Mouse (Mus musculus) forebrain, embryonic 14.5 days (tissue): ENCODE measurements around the gene Hecw2. TPM values are rescaled to one million over a fixed set of nuclear protein-coding genes. Genes with fewer than 3 reads are reported as not detected.

Experiments
- ATAC-seq: fragments of 200-750 bp; cut with Nextera tagmentation; 2 replicates; pipeline ENCODE4 v1.8.0; 2017; ENCODE audit warnings: mild to moderate bottlenecking, moderate library complexity
- DNase-seq: peaks from one replicate; pipeline ENCODE4 v3.0.0-alpha.2; 2015; ENCODE audit warnings: low spot score
- H3K27ac ChIP-seq: fragments of 300-500 bp; sonication (generic); 2 replicates; pipeline ENCODE4 v1.5.1; 2014; ENCODE audit warnings: low read depth, mild to moderate bottlenecking, control low read depth, low read length, moderate library complexity
- H3K27me3 ChIP-seq: fragments of 300-500 bp; sonication (generic); replicated peaks from 2 replicates; pipeline ENCODE4 v1.6.1; 2014; ENCODE audit warnings: low read length, control low read depth, mixed read lengths; ENCODE audit not compliant: control insufficient read depth, insufficient read depth
- H3K36me3 ChIP-seq: fragments of 300-500 bp; sonication (generic); 2 replicates; pipeline ENCODE4 v1.6.1; 2014; ENCODE audit warnings: low read length, control low read depth; ENCODE audit not compliant: control insufficient read depth, insufficient read depth
- H3K4me1 ChIP-seq: fragments of 300-500 bp; sonication (generic); 2 replicates; pipeline ENCODE4 v1.6.1; 2014; ENCODE audit warnings: antibody characterized with exemption, low read length, control low read depth; ENCODE audit not compliant: control insufficient read depth, insufficient read depth
- H3K4me2 ChIP-seq: fragments of 300-500 bp; sonication (generic); 2 replicates; pipeline ENCODE4 v1.6.1; 2014; ENCODE audit warnings: mild to moderate bottlenecking, control low read depth, low read length
- H3K4me3 ChIP-seq: fragments of 300-500 bp; sonication (generic); 2 replicates; pipeline ENCODE4 v1.5.1; 2014; ENCODE audit warnings: low read depth, low read length, control low read depth
- H3K9ac ChIP-seq: fragments of 300-500 bp; sonication (generic); 2 replicates; pipeline ENCODE4 v1.6.1; 2014; ENCODE audit warnings: mild to moderate bottlenecking, low read length, control low read depth, moderate library complexity
- H3K9me3 ChIP-seq: fragments of 300-500 bp; sonication (generic); replicated peaks from 2 replicates; pipeline ENCODE4 v1.6.1; 2016; ENCODE audit warnings: low read length, control low read depth, mixed read lengths; ENCODE audit not compliant: control insufficient read depth
- WGBS: fragments of 180-500 bp; shearing (Covaris S2); extraction: QIAGEN DNeasy Blood & Tissue Kit; methylation state at CpG from one replicate; pipeline ENCODE4 v1.1.7; 2014; 5-methylcytosine and 5-hydroxymethylcytosine counted together
- polyA plus RNA-seq: library from polyadenylated mRNA; unstranded; fragments of >200 nt; fragmentation: Nextera tagmentation; extraction: Ambion mirVana; gene quantifications from 2 replicates; pipeline ENCODE4 v1.2.1, GENCODE M21; 2014

Hecw2 gene
- polyA plus RNA-seq, 1 experiment from 2014 or later, result 1.7 TPM

DNA sequence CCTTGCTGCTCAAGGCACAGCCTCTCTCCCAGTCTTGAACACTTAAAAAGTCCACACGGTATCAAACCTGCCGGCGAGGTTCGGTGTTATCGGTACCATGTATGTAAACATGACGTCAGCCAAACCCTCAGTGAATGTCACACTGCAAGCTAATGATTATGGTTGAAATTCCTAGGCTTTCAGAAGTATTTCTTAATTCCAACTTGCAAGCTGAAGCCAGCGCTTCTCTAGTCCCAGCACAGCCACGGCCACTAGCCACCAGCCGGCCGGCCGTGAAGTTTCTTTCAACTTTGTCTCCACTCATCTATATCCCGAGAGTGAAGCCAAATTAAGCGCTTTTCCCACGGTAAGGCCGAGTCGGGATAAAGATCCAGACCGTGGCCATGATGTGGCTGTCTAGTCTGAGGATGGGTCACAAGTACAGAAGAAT, 410.7 kb downstream of the Hecw2 start:
- ATAC-seq (peak; percentile 29; the same call in 1 of the 2 replicates), DNase-seq (peak; percentile 28)
- H3K27ac ChIP-seq, result no peak overlapping the region
- WGBS, result under 1% methylated on average over 17 of the region's 17 CpGs
- H3K9ac ChIP-seq, result peak overlapping the region; percentile 71
- no peaks in the 10 kb centered on the region for H3K9me3 ChIP-seq
- H3K4me1 ChIP-seq, result 0 out of 2 replicates have a peak, but pooled peaks cover 2% of the 10 kb centered on the region
- peak overlapping the region; percentile 75 for H3K4me3 ChIP-seq
- H3K36me3 ChIP-seq, result no peaks in the 10 kb centered on the region
- H3K27me3 ChIP-seq, result no peaks in the 10 kb centered on the region
- H3K4me2 ChIP-seq, result peak overlapping the region; percentile 78

GRCm38 (mm10) chr1:53782956-53783355, 412.0 kb downstream of the Hecw2 start:
- Histone ChIP-seq H3K27ac (no peak overlapping the region), H3K4me2 (no peak overlapping the region), H3K4me3 (no peak overlapping the region), H3K27me3 (no peaks in the 10 kb centered on the region), H3K36me3 (no peaks in the 10 kb centered on the region), H3K9ac (no peak overlapping the region), H3K4me1 (0 out of 2 replicates have a peak, but pooled peaks cover 2% of the 10 kb centered on the region), H3K9me3 (no peaks in the 10 kb centered on the region)
- ATAC-seq (no peak), DNase-seq (no peak)
- 95% methylated on average over 1 of the region's 1 CpGs for WGBS

GRCm38 (mm10) chr1:53782079-53782478, 412.9 kb downstream of the Hecw2 start:
- ATAC-seq, result no peak
- DNase-seq, result no peak
- Histone ChIP-seq H3K27ac (no peak overlapping the region), H3K27me3 (no peaks in the 10 kb centered on the region), H3K9me3 (no peaks in the 10 kb centered on the region), H3K4me1 (0 out of 2 replicates have a peak, but pooled peaks cover 2% of the 10 kb centered on the region), H3K4me2 (no peak overlapping the region), H3K9ac (no peak overlapping the region), H3K4me3 (no peak overlapping the region), H3K36me3 (no peaks in the 10 kb centered on the region)
- 89% methylated on average over 3 of the region's 3 CpGs for WGBS

DNA sequence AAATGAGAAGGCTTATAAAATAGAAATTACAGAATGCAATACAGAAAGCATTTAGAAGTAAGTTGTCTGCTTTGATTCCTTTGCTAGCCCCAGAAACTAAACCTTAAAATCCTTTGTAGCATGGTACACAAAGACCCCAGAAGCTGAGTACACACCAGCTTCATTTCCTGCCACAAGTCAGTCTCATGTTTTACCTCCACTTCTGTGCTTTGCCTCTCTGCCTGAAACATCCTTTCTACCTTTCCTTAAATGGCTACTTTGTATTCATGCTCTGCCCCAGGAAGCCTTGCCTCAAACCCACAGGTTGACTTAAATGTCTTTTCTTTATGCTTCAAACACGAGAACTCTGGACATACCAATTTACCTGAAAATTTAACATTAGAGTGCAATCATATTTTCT, 413.7 kb downstream of the Hecw2 start:
- no peak for ATAC-seq
- no peaks in the 10 kb centered on the region for H3K9me3 ChIP-seq
- 74% methylated on average over 1 of the region's 1 CpGs for WGBS

GRCm38 (mm10) chr1:53776176-53776905, 418.6 kb downstream of the Hecw2 start:
- H3K36me3 ChIP-seq, result no peaks in the 10 kb centered on the region
- H3K9ac ChIP-seq, result no peak overlapping the region
- H3K4me3 ChIP-seq, result no peak overlapping the region
- no peak overlapping the region for H3K4me2 ChIP-seq
- H3K4me1 ChIP-seq, result no peaks in the 10 kb centered on the region
- H3K27me3 ChIP-seq, result no peaks in the 10 kb centered on the region
- H3K27ac ChIP-seq, result no peak overlapping the region
- 93% methylated on average over 7 of the region's 7 CpGs for WGBS
- ATAC-seq (no peak), DNase-seq (no peak)
- no peaks in the 10 kb centered on the region for H3K9me3 ChIP-seq

More for the DNA sequence above, 413.7 kb downstream of the Hecw2 start:
- H3K27ac ChIP-seq, result no peak overlapping the region
- 0 out of 2 replicates have a peak, but pooled peaks cover 2% of the 10 kb centered on the region for H3K4me1 ChIP-seq
- H3K4me3 ChIP-seq, result no peak overlapping the region
- no peak overlapping the region for H3K9ac ChIP-seq
- H3K27me3 ChIP-seq, result no peaks in the 10 kb centered on the region
- no peaks in the 10 kb centered on the region for H3K36me3 ChIP-seq
- DNase-seq, result no peak
- H3K4me2 ChIP-seq, result no peak overlapping the region

GRCm38 (mm10) chr1:53775545-53775944, 419.4 kb downstream of the Hecw2 start:
- DNase-seq (no peak), ATAC-seq (no peak)
- Histone ChIP-seq H3K27ac (no peak overlapping the region), H3K9me3 (no peaks in the 10 kb centered on the region), H3K4me2 (no peak overlapping the region), H3K9ac (no peak overlapping the region), H3K36me3 (no peaks in the 10 kb centered on the region), H3K4me3 (no peak overlapping the region), H3K4me1 (no peaks in the 10 kb centered on the region), H3K27me3 (no peaks in the 10 kb centered on the region)
- WGBS, result 95% methylated on average over 2 of the region's 2 CpGs

DNA sequence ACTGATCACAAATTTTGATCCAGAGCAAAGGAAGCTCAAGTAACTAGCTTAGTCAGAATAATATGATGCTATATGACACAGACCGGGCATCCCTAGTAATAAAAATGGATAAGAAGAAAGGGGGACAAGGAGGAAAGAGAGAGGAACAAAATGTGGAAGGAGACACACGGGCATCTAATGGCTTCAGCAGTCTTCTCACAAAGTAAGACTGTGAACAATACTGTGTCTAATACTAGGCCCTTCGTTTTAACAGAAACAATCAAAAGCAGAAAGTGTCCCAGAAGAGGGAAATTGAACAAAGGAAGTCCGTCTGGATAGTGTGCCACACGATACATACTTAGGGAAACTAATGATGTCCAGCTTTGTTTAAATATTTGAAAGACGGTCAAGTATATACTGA, 419.9 kb downstream of the Hecw2 start:
- Histone ChIP-seq H3K9me3 (no peaks in the 10 kb centered on the region), H3K9ac (no peak overlapping the region), H3K27me3 (no peaks in the 10 kb centered on the region), H3K36me3 (no peaks in the 10 kb centered on the region), H3K4me3 (no peak overlapping the region), H3K27ac (no peak overlapping the region), H3K4me1 (no peaks in the 10 kb centered on the region), H3K4me2 (no peak overlapping the region)
- DNase-seq (no peak), ATAC-seq (no peak)
- whole genome bisulfite sequencing, result 71% methylated on average over 6 of the region's 6 CpGs

DNA sequence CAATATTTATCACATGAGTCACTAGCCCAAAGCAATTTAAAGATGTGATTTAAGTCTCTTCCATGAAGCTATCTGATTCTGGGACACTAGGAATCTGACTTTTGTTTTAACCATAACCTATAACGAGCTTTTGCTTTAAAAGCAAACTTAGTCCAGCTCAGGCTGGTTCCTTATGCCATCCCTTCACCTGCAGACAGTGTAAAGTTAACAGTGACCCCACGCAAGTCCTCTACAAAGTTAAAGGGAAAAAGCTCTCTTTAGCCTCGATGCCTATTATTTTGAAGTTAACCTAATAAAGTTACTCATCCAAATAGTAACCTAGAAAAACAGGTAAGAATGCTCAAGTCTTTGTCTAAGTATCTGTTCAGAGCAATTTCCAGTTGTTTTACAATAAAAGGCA, 420.4 kb downstream of the Hecw2 start:
- H3K36me3 ChIP-seq, result no peaks in the 10 kb centered on the region
- no peaks in the 10 kb centered on the region for H3K27me3 ChIP-seq
- H3K4me3 ChIP-seq, result no peak overlapping the region
- no peaks in the 10 kb centered on the region for H3K4me1 ChIP-seq
- H3K4me2 ChIP-seq, result no peak overlapping the region
- ATAC-seq, result no peak
- no peak overlapping the region for H3K9ac ChIP-seq
- WGBS, result 83% methylated on average over 3 of the region's 3 CpGs
- H3K9me3 ChIP-seq, result no peaks in the 10 kb centered on the region
- no peak for DNase-seq
- H3K27ac ChIP-seq, result no peak overlapping the region

GRCm38 (mm10) chr1:53773994-53774393, 421.0 kb downstream of the Hecw2 start:
- no peak for DNase-seq
- WGBS, result 45% methylated on average over 6 of the region's 6 CpGs

More at GRCm38 (mm10) chr1:53773994-53774393, 421.0 kb downstream of the Hecw2 start:
- H3K4me2 ChIP-seq, result no peak overlapping the region
- ATAC-seq, result no peak
- no peaks in the 10 kb centered on the region for H3K9me3 ChIP-seq
- H3K27ac ChIP-seq, result no peak overlapping the region
- H3K4me1 ChIP-seq, result no peaks in the 10 kb centered on the region
- H3K9ac ChIP-seq, result no peak overlapping the region
- no peaks in the 10 kb centered on the region for H3K36me3 ChIP-seq
- H3K4me3 ChIP-seq, result no peak overlapping the region
- no peaks in the 10 kb centered on the region for H3K27me3 ChIP-seq
